Mouse (Mus musculus): ENCODE data around the gene Il13ra1.

The Il13ra1 gene

DNA sequence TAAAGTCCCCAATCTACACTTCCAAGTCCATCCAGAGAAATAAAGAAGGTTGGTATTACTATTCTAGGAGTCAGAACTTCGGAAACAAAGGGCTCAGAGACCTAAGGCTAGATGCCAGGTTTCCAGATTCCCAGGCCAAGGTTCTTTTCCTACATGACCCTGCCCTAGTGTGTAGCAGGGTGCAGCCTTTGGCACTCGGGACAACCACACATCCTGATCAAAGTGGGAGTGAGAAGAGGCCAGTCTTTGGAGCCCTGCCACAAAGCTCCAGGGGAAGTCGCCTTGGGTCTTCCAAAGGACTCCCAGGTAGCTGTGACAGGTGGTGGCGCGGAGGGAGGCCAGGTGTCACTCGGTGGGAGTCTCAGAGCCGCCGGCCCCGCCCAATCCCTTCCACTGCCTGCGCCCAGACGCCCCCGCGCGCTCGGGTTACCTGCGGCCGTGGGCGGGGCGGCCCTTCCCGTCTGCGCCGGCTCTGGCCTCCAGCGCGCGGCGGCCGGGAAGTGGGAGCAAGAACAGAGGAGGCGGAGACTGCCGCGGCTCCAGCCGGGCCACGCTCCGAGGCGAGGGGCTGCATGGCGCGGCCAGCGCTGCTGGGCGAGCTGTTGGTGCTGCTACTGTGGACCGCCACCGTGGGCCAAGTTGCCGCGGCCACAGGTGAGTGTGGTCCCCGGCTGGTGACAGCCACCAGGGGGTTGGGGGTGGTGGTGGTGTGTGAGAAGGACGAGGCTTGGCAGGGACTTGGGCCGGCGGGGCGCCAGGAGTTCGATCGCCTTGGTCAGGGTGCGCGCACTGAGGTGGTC is at the start of gene Il13ra1:
Gene Il13ra1, plus strand, starts transcription at position 489 of the 800 bp plus-strand sequence.
- DNase-seq (ENCODE audit: low spot score): no peak

DNA sequence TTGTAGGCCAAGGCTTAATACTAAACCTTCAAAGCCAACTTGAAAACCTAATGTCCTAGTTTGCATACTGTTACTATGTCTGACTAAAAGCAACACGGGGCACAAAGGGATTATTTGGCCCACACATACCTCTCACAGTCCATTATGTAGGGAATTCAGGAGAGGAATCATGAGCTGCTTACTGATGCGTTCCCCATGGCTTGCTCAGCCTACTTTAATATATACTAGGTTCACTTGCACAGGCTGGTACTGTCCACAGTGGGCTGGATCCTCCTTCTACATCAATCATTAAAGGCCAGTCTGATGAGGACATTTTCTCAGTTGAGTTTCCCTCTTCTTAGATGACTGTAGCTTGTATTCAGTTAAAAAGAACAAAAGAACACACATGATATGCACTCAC is 37.9 kb upstream of the Il13ra1 start:
- DNase-seq (ENCODE audit: low spot score): no peak

DNA sequence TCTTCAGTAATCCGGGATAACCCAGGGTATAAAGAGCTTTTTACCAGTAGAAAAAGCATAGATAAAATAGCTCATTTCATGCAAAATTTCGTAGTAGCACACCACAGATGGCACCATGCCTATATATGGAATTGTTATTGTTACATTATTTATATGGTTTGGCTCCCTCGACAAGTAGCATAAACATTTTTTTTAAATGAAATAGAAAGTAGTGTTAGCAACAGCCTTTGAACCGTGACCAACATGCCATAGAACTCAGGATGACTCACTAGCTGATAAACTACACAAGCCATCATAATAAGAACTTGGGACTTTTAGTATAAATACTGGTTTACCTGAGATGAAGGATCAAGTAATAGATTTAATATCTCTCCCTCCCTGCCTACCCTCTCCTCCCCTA is 34.7 kb upstream of the Il13ra1 start:
- no peak for DNase-seq (ENCODE audit: low spot score)

DNA sequence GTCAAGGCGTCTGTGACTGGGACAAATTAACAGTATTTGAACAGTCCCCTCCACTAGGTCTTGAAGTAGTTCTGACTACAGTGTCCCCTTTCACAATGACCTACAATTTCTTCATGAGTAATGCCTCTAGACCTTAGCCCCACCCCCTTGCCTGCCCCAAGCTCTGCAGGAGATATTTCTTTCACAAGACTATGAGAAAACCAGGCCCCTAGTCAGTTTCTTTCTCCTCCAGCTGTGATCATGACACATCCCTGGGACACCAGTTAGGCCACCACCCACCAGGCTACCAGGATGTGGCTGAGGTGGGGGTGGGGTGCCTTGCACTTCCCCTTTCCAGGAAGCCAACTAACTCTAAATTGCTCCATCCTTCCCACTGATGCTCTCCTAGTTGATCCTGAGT is 29.0 kb upstream of the Il13ra1 start:
- DNase-seq (ENCODE audit: low spot score): no peak

DNA sequence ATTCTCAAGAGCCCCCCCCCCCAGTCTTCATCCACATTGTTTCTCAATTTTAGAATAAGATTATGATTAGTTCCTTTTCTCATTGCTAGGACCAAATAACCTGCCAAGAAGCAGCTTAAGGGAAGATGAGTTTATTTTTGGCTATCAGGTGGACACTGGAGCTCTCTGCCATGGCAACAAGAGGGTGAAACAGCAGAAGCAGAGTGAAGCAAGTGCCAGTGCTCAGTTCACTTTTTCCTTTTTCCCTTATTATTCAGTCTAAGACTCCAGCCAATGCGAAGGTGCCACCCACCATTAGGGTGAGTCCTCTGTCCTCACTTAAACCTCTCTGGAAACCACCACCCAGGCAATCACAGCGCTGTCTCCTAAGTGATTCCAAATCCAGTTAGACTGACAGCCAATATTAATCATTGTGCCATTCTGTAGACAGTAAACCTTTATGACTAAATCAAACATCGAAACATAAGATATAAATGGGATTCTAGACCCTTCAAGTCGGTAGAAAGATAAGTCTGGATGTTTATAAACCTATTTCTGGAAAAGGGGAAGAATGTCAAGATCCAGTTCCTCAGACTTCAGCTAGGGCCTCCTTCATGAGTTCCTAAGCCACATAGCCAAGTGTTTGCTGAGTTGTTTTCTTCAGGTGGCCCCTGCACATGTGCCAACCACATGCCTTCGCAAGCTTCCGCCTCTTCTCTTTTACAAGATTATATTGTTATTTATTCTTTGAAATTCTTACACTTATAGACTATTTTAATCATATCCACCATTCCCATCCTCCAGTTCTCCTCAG is 23.2 kb upstream of the Il13ra1 start:
- DNase-seq (ENCODE audit: low spot score): no peak

DNA sequence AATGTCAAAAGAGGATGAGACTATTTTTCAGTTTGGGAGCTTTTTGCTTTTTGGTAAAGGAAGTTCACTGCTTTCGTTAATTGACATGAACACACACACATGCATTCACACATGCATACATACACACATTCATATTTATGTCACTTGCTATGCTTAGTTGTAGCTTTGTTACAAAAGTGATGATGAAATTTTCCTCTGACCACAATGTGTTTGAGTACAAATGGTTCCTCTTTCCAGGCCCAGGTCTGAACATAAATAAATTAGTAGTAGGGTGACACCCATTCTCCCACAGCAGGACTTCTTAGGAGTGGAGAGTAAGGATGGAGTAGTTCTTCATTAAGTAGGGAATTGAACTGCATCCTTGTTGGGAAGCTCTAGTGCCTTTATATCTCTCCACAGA is 11.0 kb upstream of the Il13ra1 start:
- DNase-seq (ENCODE audit: low spot score): no peak

DNA sequence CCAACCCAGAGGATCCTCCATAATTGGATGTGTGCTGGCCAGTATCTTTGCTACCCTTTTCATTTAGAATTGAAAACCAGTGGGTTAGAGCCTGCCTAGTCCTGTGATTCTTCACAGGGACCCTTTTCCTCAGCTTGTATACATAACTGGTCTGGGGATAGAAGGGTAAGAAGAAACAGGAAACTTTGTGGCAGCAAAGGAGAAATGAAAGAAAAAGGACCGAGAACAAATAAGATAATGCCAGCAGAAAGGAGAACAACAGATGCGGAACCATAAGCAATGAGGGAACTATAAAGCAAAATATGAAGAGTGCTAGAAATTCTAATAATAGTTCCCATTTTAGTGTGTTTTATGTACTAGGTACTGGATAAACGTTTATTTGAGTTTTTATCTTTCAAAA is 10.6 kb upstream of the Il13ra1 start:
- DNase-seq (ENCODE audit: low spot score): no peak

DNA sequence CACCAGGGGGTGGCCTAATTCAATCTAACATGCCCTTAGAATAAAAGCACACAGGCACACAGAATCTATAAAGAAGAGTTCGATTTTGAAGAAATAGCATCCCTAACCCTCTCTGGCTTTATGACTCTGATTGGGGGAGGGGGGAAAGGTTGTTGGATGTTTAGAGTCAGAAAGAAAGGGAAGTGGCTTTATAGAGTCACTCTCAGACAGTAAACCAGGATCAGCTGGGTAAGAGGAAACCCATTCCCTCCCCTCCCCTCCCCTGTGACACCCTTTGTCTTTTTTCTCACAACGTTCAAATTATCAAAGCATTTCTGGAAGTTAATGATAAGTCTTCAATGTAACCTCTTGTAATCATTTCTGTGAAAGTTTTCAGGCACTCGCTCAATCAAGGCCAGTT is 3.3 kb upstream of the Il13ra1 start:
- no peak for DNase-seq (ENCODE audit: low spot score)

DNA sequence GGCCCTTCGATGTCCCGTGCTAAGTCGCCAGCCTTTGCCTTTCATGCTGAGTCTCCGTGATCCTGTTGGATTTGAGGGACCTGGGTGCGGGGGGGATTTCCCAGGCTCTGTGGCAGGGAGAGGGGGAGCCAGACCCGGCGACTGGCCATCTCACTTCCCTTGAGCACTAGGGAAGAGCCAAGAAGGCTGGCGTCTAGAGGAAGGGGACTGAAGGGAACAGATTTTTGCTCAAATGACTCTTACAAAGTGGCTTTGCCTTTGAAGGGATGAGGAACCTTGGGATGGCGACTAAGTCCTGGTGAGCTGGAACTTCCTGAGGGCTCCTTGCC is 476 bp downstream of the Il13ra1 start:
- DNase-seq (ENCODE audit: low spot score): no peak

DNA sequence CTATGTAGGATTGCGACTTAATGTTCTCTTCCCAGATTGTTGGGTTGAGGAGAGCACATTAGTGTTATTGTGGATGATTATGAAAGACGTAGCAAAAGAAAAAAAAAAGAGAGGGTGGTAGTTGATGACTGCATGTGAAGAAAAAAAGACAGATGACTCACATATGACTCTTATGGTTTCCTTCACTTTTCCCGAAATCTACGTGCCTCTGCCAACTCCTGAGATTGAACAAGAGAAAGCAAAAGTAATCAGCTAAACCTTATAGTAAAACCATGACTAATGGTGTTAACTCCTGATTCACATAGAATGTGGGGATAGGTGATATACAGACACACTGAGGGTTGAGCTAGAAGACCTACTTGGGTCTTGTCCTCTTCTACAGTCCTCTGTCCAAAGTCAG is 3.3 kb downstream of the Il13ra1 start:
- no peak for DNase-seq (ENCODE audit: low spot score)

DNA sequence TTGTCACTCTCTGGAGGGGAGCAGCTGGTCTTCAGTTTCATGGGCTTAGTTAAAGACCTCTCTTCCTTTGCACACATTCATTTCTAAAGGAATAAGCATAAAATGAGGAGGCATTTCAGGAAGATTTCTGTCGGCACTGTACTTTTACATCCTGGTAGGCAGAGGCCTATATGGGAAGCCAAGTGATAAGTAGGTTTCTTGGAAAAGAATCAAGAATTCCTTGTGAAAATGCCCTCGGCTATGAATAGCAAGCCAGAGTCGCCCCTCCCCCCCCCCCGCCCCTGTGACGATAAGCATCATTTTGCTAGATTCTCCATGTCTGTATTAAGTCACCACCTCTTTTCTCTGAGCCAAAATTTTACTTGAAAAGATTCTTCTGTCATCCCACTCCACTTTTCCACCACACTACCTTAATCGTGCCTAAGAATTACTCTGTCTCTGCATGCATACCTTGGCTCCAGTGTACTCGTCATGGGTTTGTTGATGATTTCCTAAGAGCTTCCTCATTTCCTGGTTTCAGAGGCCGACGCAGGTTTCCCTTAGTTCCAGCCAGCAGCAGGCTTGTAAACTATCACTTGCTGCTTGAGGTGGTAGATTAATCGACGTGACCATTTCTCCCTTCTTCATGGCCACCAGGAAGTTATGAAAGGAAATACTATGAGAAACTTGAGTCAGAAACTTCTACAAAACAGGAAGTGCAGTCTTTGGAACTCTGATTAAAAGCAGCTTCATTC is 17.3 kb downstream of the Il13ra1 start:
- DNase-seq (ENCODE audit: low spot score): no peak

DNA sequence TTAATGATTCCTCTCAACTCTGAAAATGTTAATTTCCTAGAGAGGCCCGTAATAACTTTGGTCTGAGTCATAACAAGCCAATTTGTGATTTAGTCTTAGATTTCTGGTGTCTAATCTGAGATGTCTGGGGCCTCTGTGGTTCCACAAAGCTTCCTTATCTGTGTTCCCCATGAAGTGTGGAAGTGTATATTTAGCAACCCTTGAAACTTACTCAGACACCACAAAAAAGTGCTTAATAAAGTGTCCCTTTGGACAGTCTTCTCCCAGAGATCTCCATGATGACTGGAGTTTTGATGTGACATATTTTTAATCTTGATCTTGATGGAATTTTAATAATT is 17.8 kb downstream of the Il13ra1 start:
- DNase-seq (ENCODE audit: low spot score): no peak

DNA sequence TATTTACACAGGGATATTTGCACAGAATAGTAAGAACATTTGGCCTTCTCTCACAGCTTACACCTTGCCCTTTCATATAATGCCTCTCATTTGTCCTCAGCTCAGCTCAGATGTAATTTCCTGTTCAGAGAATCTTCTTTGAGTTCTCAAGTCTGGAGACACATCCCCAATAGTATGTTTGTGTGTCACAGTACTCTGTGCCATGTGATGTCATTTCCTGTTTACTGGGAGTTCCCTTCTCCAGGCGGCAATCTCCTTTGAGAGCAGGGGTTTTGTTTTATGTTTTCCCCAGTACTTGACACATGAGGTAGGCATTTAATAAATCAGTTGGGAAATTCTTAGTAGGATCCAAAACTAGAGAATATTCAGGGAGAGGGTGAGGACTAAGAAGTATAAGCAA is 24.4 kb downstream of the Il13ra1 start:
- DNase-seq (ENCODE audit: low spot score): no peak

DNA sequence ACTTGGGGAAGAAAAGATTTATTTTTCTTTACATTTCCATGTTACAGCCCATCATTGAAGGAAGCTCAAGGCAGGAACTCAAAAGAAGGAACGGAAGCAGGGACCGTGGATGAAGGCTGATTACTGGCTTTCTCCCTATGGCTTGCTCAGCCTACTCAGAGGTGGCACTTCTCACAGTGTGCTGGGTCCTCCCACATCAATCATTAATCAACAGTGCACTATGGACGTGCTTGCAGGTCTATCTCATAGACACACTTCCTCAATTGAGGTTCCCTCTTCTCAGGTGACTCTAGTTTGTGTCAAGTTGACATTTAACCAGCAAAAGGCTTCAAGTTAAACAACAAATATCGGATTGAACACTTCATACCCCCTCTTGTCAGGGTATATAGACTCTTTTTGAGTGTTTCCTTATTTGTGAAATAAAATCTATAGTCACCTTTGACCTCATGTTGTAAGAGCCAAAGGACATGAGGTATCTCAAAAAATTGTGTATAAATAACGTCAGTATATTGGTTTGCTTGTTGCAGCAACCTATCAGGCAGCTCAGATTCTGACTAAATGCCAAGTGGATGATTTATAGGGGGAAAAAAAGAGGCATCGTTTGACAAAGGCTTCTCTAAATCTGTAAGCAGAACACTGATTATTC is 30.2 kb downstream of the Il13ra1 start:
- DNase-seq (ENCODE audit: low spot score): no peak

DNA sequence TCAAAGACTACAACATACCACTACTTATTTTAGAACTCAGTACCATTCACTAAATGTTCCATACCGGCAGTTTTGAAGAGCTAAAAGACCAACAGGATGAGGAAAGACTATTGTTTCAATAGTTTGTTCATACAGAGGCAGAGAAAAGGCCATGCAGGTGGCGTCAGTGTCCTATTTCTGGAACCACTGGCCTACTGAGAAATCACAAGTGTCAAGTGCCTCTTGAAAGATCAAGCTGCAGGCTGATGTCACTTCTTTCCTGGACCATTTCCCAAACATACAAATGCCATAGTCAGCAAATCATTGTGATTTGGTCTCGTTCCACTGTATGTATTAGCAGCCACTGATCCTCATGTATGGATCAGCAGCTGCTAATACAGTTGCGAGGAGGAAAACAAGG is 34.8 kb downstream of the Il13ra1 start:
- no peak for DNase-seq (ENCODE audit: low spot score)

DNA sequence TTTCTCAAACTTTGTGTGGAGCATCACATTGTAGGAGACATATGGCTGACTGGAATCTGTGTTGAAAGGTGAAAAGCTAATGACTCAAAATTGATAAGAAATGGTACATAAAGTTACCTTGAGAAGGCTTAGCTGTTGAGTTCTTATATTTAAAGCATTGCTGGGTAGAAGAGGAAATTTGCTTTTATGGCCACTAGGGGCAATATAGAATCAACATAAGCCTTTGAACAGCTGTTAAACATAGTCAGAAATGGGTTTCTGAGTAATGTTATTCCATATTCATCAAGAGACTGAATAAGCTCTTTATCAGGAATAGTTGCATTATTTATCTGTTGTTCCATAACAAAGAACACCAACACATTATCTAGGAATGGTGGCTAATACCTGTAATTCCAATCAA is 38.2 kb downstream of the Il13ra1 start:
- no peak for DNase-seq (ENCODE audit: low spot score)

DNA sequence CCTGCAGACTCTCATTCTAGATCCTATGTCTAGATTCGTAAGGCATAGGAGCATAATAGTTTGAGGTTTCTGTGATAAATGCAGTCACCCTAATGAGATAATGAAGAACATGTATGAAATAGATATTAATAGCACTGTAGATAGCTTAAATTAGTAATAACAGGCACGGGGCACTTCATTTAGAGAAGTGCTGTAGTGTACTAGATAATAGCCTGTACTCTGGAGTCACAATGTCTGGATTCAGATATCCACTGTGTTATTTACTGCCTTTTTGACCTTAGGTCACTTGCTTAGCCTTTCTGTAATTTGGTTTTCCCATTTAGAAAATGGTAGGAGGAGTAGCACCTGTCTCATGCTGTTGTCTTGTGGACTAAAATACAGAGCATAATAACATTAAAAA is 44.8 kb downstream of the Il13ra1 start:
- no peak for DNase-seq (ENCODE audit: low spot score)

DNA sequence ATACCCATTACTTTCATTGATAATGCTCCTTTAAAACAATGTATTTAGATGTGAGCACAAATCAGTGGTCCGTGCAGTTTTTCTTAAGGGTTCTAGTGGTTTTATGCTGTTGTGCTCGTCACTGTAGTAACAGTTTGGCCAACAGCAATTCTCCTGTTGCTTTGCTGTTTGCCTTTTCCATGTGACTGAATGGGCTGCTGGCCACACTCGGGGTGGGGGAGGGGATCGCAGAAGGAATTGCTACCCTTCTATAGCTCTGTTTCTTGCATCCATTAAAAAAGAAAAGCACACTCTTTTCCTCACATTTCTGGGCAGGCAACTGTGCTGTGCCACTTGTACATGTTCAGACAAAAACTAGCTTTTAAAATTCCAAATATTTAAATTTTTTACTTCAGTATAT is 49.7 kb downstream of the Il13ra1 start:
- no peak for DNase-seq (ENCODE audit: low spot score)

DNA sequence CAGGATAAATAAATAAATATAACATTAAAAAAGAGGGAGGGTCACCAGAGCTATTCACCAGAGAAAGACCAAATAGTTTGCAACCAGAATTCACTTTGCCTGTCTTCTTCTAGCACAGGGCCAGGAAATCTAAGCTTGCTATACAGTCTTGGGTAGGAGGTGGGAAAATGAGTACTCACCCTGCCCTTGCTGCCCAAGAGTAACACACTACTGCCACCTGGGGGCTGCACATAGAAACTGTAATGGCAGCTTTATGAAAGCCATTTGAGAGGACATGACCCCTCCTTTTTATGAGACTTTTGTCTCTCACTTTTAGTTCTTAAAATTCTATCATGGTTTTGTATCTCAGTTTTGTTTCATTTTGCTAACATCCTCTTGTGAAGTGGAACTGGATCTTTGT is 71.7 kb downstream of the Il13ra1 start:
- no peak for DNase-seq (ENCODE audit: low spot score)

DNA sequence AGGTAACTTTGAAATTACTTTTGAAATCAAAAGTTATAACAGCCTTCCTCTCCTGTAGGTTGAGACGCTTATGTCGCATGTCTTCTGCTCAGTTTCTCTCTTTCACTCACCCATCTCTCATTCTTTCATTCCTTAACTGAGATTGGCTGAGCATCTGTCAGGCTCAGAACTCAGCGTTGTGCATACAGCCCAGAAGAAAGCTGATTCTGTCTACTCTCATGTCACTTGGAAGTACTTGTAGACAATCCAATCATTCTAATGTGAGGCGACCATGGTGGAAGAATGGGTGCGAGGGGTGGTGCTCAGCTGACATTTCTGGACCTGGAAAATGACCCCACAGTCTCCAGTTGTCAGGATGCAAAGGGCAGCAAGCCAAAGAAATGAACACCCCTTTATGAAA is 74.1 kb downstream of the Il13ra1 start:
- no peak for DNase-seq (ENCODE audit: low spot score)

DNA sequence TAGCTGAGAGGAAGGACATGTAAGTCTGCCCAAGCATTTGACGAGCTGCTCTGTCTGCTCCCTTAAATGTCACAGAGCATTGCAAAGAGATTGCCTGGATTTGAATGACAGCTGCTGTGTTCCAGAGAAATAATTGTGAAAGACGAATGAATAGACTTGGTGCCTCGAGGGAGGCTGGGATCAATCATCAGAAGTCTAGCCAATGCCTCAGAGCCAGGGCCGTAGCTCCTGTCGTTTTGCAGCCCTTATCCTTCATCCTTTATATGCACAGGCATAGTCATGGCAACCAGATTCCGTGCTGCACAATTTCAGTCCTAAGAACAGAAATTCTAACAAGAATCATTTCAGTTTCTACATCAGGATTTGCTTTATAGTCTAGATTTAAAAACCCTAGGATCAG is 74.5 kb downstream of the Il13ra1 start:
- no peak for DNase-seq (ENCODE audit: low spot score)

DNA sequence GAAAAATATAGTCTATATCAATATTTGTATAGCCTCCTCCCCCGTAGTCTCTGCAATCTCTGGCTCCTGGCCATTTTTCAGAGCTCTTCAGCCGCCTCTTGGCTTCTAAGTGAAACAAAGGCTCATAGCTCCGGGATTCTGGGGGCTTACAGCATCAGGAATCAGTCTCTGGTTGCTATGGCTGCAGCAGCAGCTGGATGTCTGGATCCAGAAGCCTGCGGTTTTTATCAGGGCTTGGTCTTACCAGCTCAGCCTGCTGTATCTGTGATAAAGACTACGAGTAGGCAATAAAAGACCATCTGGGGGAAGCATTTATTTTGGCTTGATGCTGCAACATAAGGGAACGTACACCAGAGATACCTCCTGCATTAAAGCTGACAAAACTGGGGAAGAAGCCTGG is 82.0 kb downstream of the Il13ra1 start:
- DNase-seq (ENCODE audit: low spot score): no peak
